Mouse (Mus musculus) brain, embryonic 14.5 days (tissue): ENCODE results near the gene Gm20489. TPM values are rescaled to one million over a fixed set of nuclear protein-coding genes. Genes with fewer than 3 reads are reported as not detected.
A peak's percentile ranks its signal among the peaks of the same experiment; 100 is the strongest.

Experiments used
- DNase-seq: peaks from one replicate; pipeline ENCODE4 v3.0.0-alpha.2; 2011; ENCODE audit warnings: low read depth
- CTCF ChIP-seq: fragments of 200-500 bp; IDR thresholded peaks from 2 replicates; pipeline ENCODE4 v1.5.1; 2012; ENCODE audit warnings: inconsistent platforms, mild to moderate bottlenecking, moderate library complexity, borderline replicate concordance; ENCODE audit not compliant: insufficient read depth, insufficient read length; ENCODE audit errors: extremely low read depth
- POLR2A ChIP-seq: fragments of 200-500 bp; IDR thresholded peaks from 2 replicates; pipeline ENCODE4 v1.6.1; 2012; ENCODE audit warnings: mild to moderate bottlenecking, inconsistent platforms, borderline replicate concordance; ENCODE audit not compliant: poor library complexity, insufficient read depth, insufficient read length, severe bottlenecking; ENCODE audit errors: extremely low read depth
- polyA plus RNA-seq: library from polyadenylated mRNA; depleted of rRNA; stranded (reverse); fragments of >200 nt; gene quantifications from 2 replicates; pipeline ENCODE4 v1.2.3, GENCODE M21; 2012; rRNA removed

The Gm20489 gene
- polyA plus RNA-seq, 1 experiment: not detected

GRCm38 (mm10) chrX:101245011-101245410, 23.8 kb downstream of the Gm20489 start:
- DNase-seq: no peak
- TF ChIP-seq POLR2A: no peak
- no peak for TF ChIP-seq CTCF

GRCm38 (mm10) chrX:101222796-101223162, 46.0 kb downstream of the Gm20489 start:
- TF ChIP-seq POLR2A (no peak), CTCF (no peak)
- no peak for DNase-seq

GRCm38 (mm10) chrX:101221834-101222795, 46.7 kb downstream of the Gm20489 start, which contains the start of gene Snx12:
Gene Snx12 (minus strand): TSS chrX:101222563.
- TF ChIP-seq POLR2A: 0 out of 2 replicates have a peak, but pooled peaks have one; percentile 3
- no peak for TF ChIP-seq CTCF
- DNase-seq: peak; percentile 97

Other genes with a start within 250 kb of the Gm20489 start
- 0.03 TPM in 1 of 2 replicates, not detected in the other for gene Tex11, start 209.4 kb downstream of the Gm20489 start, polyA plus RNA-seq
- 3.1 and 4.1 TPM in 2 replicates for gene Slc7a3, start 183.0 kb downstream of the Gm20489 start, polyA plus RNA-seq
- 40.8 and 48.7 TPM in 2 replicates for gene Snx12, start 46.5 kb downstream of the Gm20489 start, polyA plus RNA-seq
- 12.7 and 14.7 TPM in 2 replicates for gene Foxo4, start 14.5 kb downstream of the Gm20489 start, polyA plus RNA-seq
- gene Gm614, start 5.0 kb downstream of the Gm20489 start, polyA plus RNA-seq: not detected in 2 replicates
- gene Il2rg, start 768 bp downstream of the Gm20489 start, polyA plus RNA-seq: 4.1 and 5.9 TPM in 2 replicates
- gene Med12, start 5.0 kb upstream of the Gm20489 start, polyA plus RNA-seq: 63.6 and 77.3 TPM in 2 replicates
- 35.0 and 54.4 TPM in 2 replicates for gene Nlgn3, start 30.1 kb upstream of the Gm20489 start, polyA plus RNA-seq
- gene Gjb1, start 107.4 kb upstream of the Gm20489 start, polyA plus RNA-seq: 0.33 and 0.66 TPM in 2 replicates
- gene Zmym3, start 151.8 kb upstream of the Gm20489 start, polyA plus RNA-seq: 178 and 190 TPM in 2 replicates
- gene Nono, start 160.3 kb upstream of the Gm20489 start, polyA plus RNA-seq: 419 and 430 TPM in 2 replicates
- gene Itgb1bp2, start 180.1 kb upstream of the Gm20489 start, polyA plus RNA-seq: 3.3 and 5.4 TPM in 2 replicates